Mouse (Mus musculus) gastrocnemius, postnatal 25 days (tissue): ENCODE data around the gene Cdk5r1. TPM values are rescaled to one million over a fixed set of nuclear protein-coding genes. Genes with fewer than 3 reads are reported as not detected.
A peak's percentile ranks its signal among the peaks of the same experiment; 100 is the strongest.

Experiments
- DNase-seq: peaks from one replicate; pipeline ENCODE4 v3.0.0; 2022
- total RNA-seq, 2 experiments: library from RNA; stranded (reverse); gene quantifications; 1 replicate in 1 of 2; 2 replicates in 1 of 2; pipeline ENCODE4 v1.2.3; 2021

Gene Cdk5r1
- total RNA-seq, 2 experiments from 2014 or later = 0.36 to 0.75 TPM

DNA sequence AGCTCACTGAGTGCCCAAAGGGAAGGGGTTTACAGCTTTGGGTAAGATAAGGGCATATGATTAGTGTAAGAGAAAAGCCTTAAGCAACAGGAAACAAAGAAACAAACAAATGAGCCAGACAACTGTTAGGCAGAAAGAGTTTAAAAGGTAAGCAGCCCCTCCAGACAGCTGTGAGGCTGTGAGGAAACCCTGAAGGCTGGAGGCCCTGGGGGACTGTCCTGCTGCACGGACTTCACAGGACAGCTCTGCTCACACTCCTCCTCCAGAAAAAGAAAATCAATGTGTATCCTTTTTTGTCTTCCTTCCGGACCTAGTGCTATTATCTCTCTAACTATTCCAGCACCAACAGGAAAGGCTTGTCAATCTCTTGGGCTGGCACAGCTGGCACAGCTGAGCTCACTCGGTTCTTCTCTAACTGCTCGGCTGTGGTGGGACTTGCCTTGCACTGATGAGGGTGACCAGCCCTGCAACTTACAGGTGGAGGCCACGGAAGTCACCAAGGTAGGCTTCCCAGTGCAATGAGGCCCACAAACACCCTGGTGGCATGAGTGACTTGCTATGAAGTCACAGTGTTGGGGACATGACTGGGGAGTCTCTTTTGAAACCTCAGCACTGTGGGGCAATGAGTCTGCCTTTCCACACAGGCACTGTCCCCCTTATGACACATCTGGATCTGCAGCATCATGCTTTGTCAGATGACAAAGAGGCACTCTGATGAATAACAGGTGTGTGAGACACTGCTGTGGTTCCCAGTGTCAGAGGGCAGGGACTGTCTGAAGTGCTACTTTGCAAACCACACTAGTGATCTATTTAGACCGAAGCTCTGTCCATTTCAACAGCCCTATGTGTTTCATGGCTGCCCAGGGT, 27.9 kb downstream of the Cdk5r1 start:
- DNase-seq = no peak

DNA sequence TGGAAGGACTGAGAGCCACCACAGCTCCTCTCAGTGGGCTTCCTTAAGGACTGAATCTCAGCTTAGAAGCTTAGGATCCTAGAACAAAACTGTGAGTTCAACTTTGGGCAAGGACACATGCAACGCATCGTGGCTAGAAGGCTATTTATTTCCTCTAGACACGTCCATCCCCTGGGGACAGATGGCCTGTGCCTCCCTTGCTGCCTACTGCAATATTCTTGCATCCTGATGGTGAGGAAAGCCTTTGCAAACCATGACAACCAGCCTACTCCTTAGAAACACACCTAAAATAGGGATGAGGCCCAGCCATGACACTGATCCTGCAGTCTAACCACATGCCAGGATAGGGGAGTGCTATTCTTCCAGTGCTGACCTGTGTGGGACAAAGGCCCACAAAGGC, 28.8 kb downstream of the Cdk5r1 start:
- no peak for DNase-seq

- no peak for DNase-seq
These were observed 29.7 kb downstream of the Cdk5r1 start for GRCm38 (mm10) chr11:80506483-80506882.

DNA sequence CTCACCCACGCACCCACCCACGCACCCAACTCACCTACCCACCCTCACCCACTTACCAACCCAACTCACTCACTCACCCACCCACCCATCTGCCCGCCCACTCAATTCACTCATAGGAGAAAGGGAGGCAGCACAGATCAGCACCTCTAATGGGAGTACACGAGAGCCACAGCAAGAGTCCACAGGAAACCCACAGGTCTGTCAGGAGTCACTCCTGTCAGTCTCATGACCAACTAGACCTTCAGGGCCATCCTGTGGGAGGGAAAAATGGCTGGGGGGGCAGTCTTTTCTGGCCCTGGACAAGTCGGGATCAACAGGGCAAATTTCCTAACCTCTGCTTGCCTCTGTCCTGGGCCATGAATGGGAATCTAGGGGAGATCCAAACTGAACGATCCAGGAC, 31.0 kb downstream of the Cdk5r1 start:
- no peak for DNase-seq

GRCm38 (mm10) chr11:80508361-80509175, 31.7 kb downstream of the Cdk5r1 start:
- peak; percentile 44 for DNase-seq

GRCm38 (mm10) chr11:80509176-80509506, 32.3 kb downstream of the Cdk5r1 start:
- DNase-seq = no peak

GRCm38 (mm10) chr11:80510124-80510523, 33.3 kb downstream of the Cdk5r1 start:
- no peak for DNase-seq

DNA sequence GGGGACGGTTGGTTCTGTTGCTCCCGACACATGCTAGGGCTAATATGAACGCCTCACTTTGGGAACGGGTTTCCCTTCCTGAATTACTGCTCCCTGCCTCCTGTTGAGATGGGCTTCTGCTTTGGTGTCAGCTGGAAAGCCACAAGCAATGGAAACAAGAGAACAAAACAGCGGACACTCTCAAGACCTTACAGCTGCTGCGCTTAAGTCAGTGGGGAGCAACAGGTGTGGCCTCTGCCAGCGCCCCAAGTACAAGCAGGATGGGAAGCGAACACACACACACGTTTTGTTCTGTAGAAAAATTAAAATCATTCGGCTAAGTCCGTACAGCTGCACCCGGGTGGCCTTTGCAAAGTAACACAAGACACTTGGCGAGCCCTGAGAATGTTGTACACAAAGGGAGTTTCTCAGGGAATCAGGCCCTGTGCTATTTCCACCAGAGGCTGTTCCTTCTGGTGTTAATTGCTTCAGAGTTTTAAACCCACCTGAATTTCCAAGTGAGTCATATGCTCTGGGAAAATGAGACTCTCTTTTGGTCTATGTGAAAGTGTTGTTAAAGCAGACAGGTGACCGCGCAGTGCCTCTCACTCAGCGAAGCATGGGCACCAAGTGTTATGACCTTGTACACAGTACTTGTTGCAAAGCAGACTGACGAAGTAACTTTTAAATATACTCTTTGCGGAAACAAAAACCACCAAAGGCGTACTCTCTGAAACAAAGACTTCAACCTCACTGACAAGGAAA, 35.7 kb downstream of the Cdk5r1 start:
- no peak for DNase-seq

- no peak for DNase-seq
These were observed 37.0 kb downstream of the Cdk5r1 start for GRCm38 (mm10) chr11:80513796-80514195.

- no peak for DNase-seq
These were observed 38.5 kb downstream of the Cdk5r1 start for GRCm38 (mm10) chr11:80515346-80515745.

- DNase-seq = no peak
These were observed 39.1 kb downstream of the Cdk5r1 start for GRCm38 (mm10) chr11:80515895-80516294.

DNA sequence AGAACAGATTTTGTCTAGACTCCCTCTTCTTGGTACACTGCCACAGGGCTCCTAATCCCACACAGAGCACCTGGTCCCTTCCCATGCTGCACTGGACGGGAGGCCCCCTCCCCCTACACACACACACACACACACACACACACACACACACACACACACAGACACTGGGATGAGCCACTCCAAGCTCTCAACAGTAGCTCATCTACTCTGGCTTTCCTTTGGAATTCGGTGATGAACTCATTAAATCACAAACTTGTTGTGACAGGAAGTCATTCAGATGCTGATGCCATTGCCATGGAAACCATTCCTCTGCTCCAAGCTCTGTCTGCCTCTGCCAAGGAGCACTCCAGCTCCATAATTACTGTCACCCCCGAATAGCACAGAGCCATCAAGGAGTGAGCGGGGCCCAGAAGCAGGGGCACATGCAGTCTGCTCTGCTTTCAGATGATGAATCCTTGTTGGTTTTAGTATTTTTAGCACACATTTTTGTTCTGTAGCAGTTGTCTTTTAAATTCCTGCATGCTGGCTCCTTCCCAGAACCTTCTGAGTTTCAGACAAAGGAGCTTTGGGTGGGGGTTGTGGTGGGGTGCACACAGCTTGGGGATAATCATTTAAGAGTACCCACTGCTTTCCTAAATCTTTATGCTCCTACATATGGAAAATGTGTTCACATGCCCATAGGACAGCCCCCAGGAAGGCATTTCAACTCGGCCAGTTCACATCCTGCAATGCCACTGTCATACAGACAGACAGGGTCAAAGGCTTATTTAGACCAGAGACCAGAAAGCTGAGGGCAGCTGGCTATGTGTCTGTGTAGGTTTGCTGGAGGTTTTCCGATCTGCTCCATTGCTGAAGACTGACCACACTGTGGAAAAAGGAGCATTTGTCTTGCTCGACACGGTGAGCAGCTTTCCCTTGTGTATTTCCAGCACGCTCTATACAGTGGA, 41.9 kb downstream of the Cdk5r1 start:
- DNase-seq = no peak

DNA sequence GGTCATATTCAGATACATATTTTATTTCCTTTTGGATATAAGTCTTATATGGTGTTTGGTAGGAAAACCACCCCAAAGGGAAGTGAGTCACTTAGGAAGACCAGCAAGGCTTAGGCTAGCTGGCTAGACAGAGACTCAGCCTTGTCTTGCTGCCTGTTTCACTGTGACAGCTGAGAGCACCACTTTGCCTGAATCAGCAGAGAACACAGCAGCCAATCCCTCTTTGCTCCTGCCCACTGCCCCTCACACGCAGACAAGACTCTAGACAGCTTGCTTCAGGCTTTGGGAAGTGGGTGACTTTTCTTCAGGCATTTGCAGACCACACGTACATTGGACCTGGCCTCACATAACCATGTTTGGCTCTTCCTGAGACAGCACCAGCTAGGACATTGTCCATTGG, 44.3 kb downstream of the Cdk5r1 start:
- no peak for DNase-seq

- DNase-seq = no peak
These were observed 46.0 kb downstream of the Cdk5r1 start for GRCm38 (mm10) chr11:80522852-80523251.

GRCm38 (mm10) chr11:80523410-80523809, 46.6 kb downstream of the Cdk5r1 start:
- DNase-seq = no peak

DNA sequence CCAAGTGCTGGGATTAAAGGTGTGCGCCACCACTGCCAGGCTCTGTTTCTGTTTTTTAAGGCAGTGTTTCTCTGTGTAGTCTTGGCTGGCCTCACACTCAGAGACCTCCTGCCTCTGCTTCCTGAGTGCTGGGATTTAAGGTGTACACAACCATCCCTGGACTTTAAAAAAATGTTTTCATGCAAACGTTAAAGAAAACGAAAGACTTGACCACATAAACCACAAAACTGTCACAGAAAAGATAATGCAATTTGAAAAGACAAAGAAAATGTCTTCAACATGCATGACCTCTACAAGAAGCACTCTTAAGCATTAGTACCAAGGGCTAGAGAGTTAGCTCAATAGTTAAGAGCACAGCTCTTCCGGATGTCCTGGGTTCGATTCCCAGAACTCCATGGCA, 47.4 kb downstream of the Cdk5r1 start:
- no peak for DNase-seq

GRCm38 (mm10) chr11:80527697-80528096, 50.9 kb downstream of the Cdk5r1 start:
- no peak for DNase-seq

GRCm38 (mm10) chr11:80529149-80529548, 52.3 kb downstream of the Cdk5r1 start:
- no peak for DNase-seq
